Mouse (Mus musculus): ENCODE results near the gene Tmem192.

GRCm38 (mm10) chr8:64902191-64902590 lies 44.8 kb upstream of the Tmem192 start:
- TF ChIP-seq CHD2 (IDR thresholded peaks at IDR 0.05; ENCODE audit: low read depth, low read length): no peak
- no peak for TF ChIP-seq ZNF384 (IDR thresholded peaks at IDR 0.05; ENCODE audit: low read depth, low read length)
- no peak for TF ChIP-seq ZC3H11A (IDR thresholded peaks at IDR 0.05; ENCODE audit: borderline replicate concordance, low read depth, low read length)
- TF ChIP-seq HCFC1 (IDR thresholded peaks at IDR 0.05; ENCODE audit: borderline replicate concordance, insufficient read depth, low read length): no peak
- TF ChIP-seq MAFK (IDR thresholded peaks at IDR 0.05; ENCODE audit: insufficient read depth, low read depth, low read length): no peak

Measured in ES-E14 (cell line).